ENCODE assay signal across 9 mouse cellular contexts in the genomic region with DNA sequence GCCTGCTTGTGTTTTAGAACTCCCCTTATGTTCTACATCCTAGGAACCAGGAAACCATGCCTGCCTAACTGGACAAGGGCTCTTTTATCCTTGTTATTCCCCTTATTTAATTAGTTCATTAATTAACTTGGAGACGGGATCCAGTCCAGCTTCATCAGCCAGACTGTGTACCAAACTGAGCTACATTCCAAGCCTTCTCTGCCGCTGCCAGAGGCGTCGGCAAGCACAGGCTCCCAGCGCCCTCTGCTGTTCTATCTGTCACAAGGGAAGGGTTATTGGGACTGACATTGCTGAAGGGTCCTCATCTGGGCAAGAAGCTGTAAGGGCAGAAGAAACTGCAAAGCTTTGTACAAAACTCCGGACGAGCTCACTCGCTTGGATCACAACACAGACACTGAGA. TPM values are rescaled to one million over a fixed set of nuclear protein-coding genes. Genes with fewer than 3 reads are reported as not detected.
DNase-seq lines count a peak whose midpoint lies in the region; ATAC-seq and TF ChIP-seq lines count a peak whose summit lies in the region.
"Had no signal": no experiment of that assay in that cellular context is flagged by ENCODE, and none has a peak within 500 bp of the region (broad histone marks: within the 10 kb centered on the region; RNA-seq: fewer than 3 reads in every experiment).

No protein-coding gene starts in this region.

- H3K27me3 ChIP-seq in kidney, embryonic 14.5 days (ENCODE audit: control insufficient read depth, insufficient read depth, low read length): no peaks in the 10 kb centered on the region
- H3K27me3 ChIP-seq in liver, adult 2 months (ENCODE audit: control insufficient read depth, insufficient read depth, low read length): no peaks in the 10 kb centered on the region
- H3K27me3 ChIP-seq: liver, embryonic 15.5 days had no signal

- no peaks in the 10 kb centered on the region for H3K36me3 ChIP-seq in kidney, embryonic 14.5 days (ENCODE audit: control insufficient read depth, insufficient read depth, low read length)
- no peaks in the 10 kb centered on the region for H3K36me3 ChIP-seq in liver, adult 2 months (ENCODE audit: control insufficient read depth, insufficient read depth, low read length)
- H3K36me3 ChIP-seq: liver, embryonic 15.5 days had no signal

- no peak overlapping the region for H3K4me3 ChIP-seq in kidney, embryonic 14.5 days (ENCODE audit: low read length)
- no peak overlapping the region for H3K4me3 ChIP-seq in liver, adult 2 months (ENCODE audit: insufficient read depth, low read depth, low read length)
- H3K4me3 ChIP-seq: liver, embryonic 15.5 days had no signal

- ATAC-seq in kidney, embryonic 14.5 days (ENCODE audit: low FRiP score, low TSS enrichment): peak; percentile 83

- H3K27ac ChIP-seq in kidney, embryonic 14.5 days (ENCODE audit: low read depth, low read length): no peak overlapping the region
- no peak overlapping the region for H3K27ac ChIP-seq in liver, adult 2 months (replicated peaks; ENCODE audit: insufficient read depth, low read depth, low read length)
- H3K27ac ChIP-seq: liver, embryonic 15.5 days had no signal

- TF ChIP-seq POLR2A in liver, adult 2 months (IDR thresholded peaks at IDR 0.05; ENCODE audit: extremely low read depth, insufficient read depth, low read length): no peak

- WGBS in kidney, embryonic 14.5 days: 4% methylated on average over 8 of the region's 8 CpGs
- 4% methylated on average over 8 of the region's 8 CpGs for WGBS in liver, adult 2 months

- no peaks in the 10 kb centered on the region for H3K79me2 ChIP-seq in liver, adult 2 months (ENCODE audit: control insufficient read depth, insufficient read depth, low read length)

- H3K9me3 ChIP-seq in kidney, embryonic 14.5 days (ENCODE audit: control insufficient read depth, low read length): no peaks in the 10 kb centered on the region
- H3K9me3 ChIP-seq: liver, embryonic 15.5 days had no signal

- H3K4me1 ChIP-seq in kidney, embryonic 14.5 days (ENCODE audit: control insufficient read depth, insufficient read depth, low read length): no peaks in the 10 kb centered on the region
- peaks cover 10% of the 10 kb centered on the region for H3K4me1 ChIP-seq in liver, adult 2 months (ENCODE audit: control insufficient read depth, insufficient read depth, low read length)
- H3K4me1 ChIP-seq: liver, embryonic 15.5 days had no signal

- no peak overlapping the region for H3K9ac ChIP-seq in kidney, embryonic 14.5 days (ENCODE audit: low read depth, low read length)
- no peak overlapping the region for H3K9ac ChIP-seq in liver, adult 2 months (ENCODE audit: low read depth, low read length)
- H3K9ac ChIP-seq: liver, embryonic 15.5 days had no signal

- peak; percentile 97 for TF ChIP-seq CTCF in liver, adult 2 months (IDR thresholded peaks at IDR 0.05; ENCODE audit: low read depth, low read length)

- DNase-seq in CD8-positive naive resting alpha-beta T cell, adult 2 months (ENCODE audit: low read depth in 2 of 2, low spot score in 2 of 2): peak; percentile 42 to 50
- DNase-seq in ZHBTc4 (ENCODE audit: low read depth, low spot score): peak; percentile 83
- peak; percentile 87 for DNase-seq in embryo, embryonic 10.5 days (ENCODE audit: low spot score)
- peak; percentile 57 to 78 for DNase-seq in gastrocnemius, postnatal 4 days (ENCODE audit: low spot score in 2 of 2)
- peak; percentile 65 for DNase-seq in liver, adult 2 months (ENCODE audit: extremely low read depth, low read depth, low spot score)
- peak; percentile 84 for DNase-seq in retina, postnatal 1 day
- peak; percentile 47 to 69 for DNase-seq in urinary bladder, postnatal 36 days (ENCODE audit: low spot score in 2 of 2)

- no peak overlapping the region for H3K4me2 ChIP-seq in kidney, embryonic 14.5 days (replicated peaks; ENCODE audit: low read depth, low read length)
- H3K4me2 ChIP-seq: liver, embryonic 15.5 days had no signal

RNA-seq across cellular contexts. Expression of a gene that starts 22.3 kb away (rescaled TPM):
- total RNA-seq in gastrocnemius, postnatal 4 days (2021): 10 to 100 TPM; 15.6 to 20.3 TPM
- 85.2 and 99.0 TPM in 2 replicates for polyA plus RNA-seq in kidney, embryonic 14.5 days (2014; fragmentation: Nextera tagmentation; extraction: Ambion mirVana)
- 21.3 and 22.2 TPM in 2 replicates for total RNA-seq in liver, adult 2 months (2014; rRNA removed)
- polyA plus RNA-seq in liver, adult 2 months (2012; rRNA removed): 18.6 and 19.8 TPM in 2 replicates

RNA-seq across cellular contexts. Expression of a gene that starts 27.7 kb away (rescaled TPM):
- under 1 TPM in 1 of 2 experiments, not detected in 1; 0.47 TPM for total RNA-seq in gastrocnemius, postnatal 4 days (2021)
- polyA plus RNA-seq in kidney, embryonic 14.5 days (2014; fragmentation: Nextera tagmentation; extraction: Ambion mirVana): 0.08 TPM in 1 of 2 replicates, not detected in the other
- total RNA-seq in liver, adult 2 months (2014; rRNA removed): 121 and 144 TPM in 2 replicates
- 115 and 146 TPM in 2 replicates for polyA plus RNA-seq in liver, adult 2 months (2012; rRNA removed)
- polyA plus RNA-seq: liver, embryonic 15.5 days had no signal

RNA-seq across cellular contexts. Expression of a gene that starts 29.5 kb away (rescaled TPM):
- 1 to 10 TPM; 4.5 to 7.3 TPM for total RNA-seq in gastrocnemius, postnatal 4 days (2021)
- 10.4 and 11.5 TPM in 2 replicates for polyA plus RNA-seq in kidney, embryonic 14.5 days (2014; fragmentation: Nextera tagmentation; extraction: Ambion mirVana)
- total RNA-seq in liver, adult 2 months (2014; rRNA removed): 0.20 and 0.65 TPM in 2 replicates
- polyA plus RNA-seq in liver, adult 2 months (2012; rRNA removed): 0.10 and 0.37 TPM in 2 replicates

RNA-seq across cellular contexts. Expression of a gene that starts 29.8 kb away (rescaled TPM):
- 1 to 10 TPM; 8.6 to 9.5 TPM for total RNA-seq in gastrocnemius, postnatal 4 days (2021)
- polyA plus RNA-seq in kidney, embryonic 14.5 days (2014; fragmentation: Nextera tagmentation; extraction: Ambion mirVana): 8.2 and 16.1 TPM in 2 replicates
- total RNA-seq in liver, adult 2 months (2014; rRNA removed): 2.8 and 3.1 TPM in 2 replicates
- polyA plus RNA-seq in liver, adult 2 months (2012; rRNA removed): 8.6 and 8.9 TPM in 2 replicates

RNA-seq across cellular contexts. Expression of a gene that starts 30.0 kb away (rescaled TPM):
- total RNA-seq in gastrocnemius, postnatal 4 days (2021): 10 to 100 TPM; 56.2 to 80.9 TPM
- polyA plus RNA-seq in kidney, embryonic 14.5 days (2014; fragmentation: Nextera tagmentation; extraction: Ambion mirVana): 8.9 and 10.3 TPM in 2 replicates
- total RNA-seq in liver, adult 2 months (2014; rRNA removed): 0.27 and 0.46 TPM in 2 replicates
- 0.93 and 1.1 TPM in 2 replicates for polyA plus RNA-seq in liver, adult 2 months (2012; rRNA removed)

Comparison
In these comparisons a context has a peak if more than half of its experiments do, and no peak if none do; other contexts are left out.
1. RNA of a gene that starts 27.7 kb away (total RNA-seq): 121 to 144 TPM in liver, adult 2 months; 0.47 TPM in gastrocnemius, postnatal 4 days; every median in the first group is over 10 times any median in the second.
2. Peak in every context shown above with its lines, with median percentiles within 50 percentile points of each other: DNase-seq.